Mouse (Mus musculus) MEL (cell line): ENCODE data around the gene Zmat3. TPM values are rescaled to one million over a fixed set of nuclear protein-coding genes. Genes with fewer than 3 reads are reported as not detected.

Source experiments
- DNase-seq: peaks from one replicate; pipeline ENCODE4 v3.0.0; 2011; ENCODE audit warnings: low read depth, low spot score
- H3K27ac ChIP-seq: 2 replicates; pipeline ENCODE4 v1.5.1; 2012; ENCODE audit warnings: low read depth, mild to moderate bottlenecking, control low read depth, low read length, moderate library complexity; ENCODE audit not compliant: control insufficient read depth
- H3K27me3 ChIP-seq, 2 experiments: fragments of 150-350 bp in 1 of 2; sonication (generic) in 1 of 2; 2 replicates each; pipeline ENCODE4 v1.6.1; 2012; ENCODE audit warnings: low read length in 2 of 2, mild to moderate bottlenecking in 2 of 2, improper control_type of control experiment in 1 of 2, moderate library complexity in 1 of 2; ENCODE audit not compliant: insufficient read depth in 2 of 2, control insufficient read depth in 1 of 2
- H3K36me3 ChIP-seq, 2 experiments: 2 replicates each; pipeline ENCODE4 v1.6.1; 2012 to 2014; ENCODE audit warnings: low read length in 2 of 2, improper control_type of control experiment in 1 of 2, inconsistent platforms in 1 of 2, mild to moderate bottlenecking in 1 of 2; ENCODE audit not compliant: insufficient read depth in 2 of 2, control insufficient read depth in 1 of 2
- H3K4me1 ChIP-seq, 2 experiments: fragments of 150-350 bp in 1 of 2; sonication (generic) in 1 of 2; 2 replicates each; pipeline ENCODE4 v1.6.1; 2012; ENCODE audit warnings: low read length in 2 of 2, improper control_type of control experiment in 1 of 2, mild to moderate bottlenecking in 1 of 2; ENCODE audit not compliant: insufficient read depth in 2 of 2, control insufficient read depth in 1 of 2
- H3K4me3 ChIP-seq, 2 experiments: fragments of 150-350 bp in 1 of 2; sonication (generic) in 1 of 2; 2 replicates each; pipeline ENCODE4 v1.5.1; 2012; ENCODE audit warnings: low read depth in 2 of 2, low read length in 2 of 2, mild to moderate bottlenecking in 2 of 2, moderate library complexity in 2 of 2, control low read depth in 1 of 2, improper control_type of control experiment in 1 of 2; ENCODE audit not compliant: control insufficient read depth in 1 of 2, insufficient read depth in 1 of 2
- H3K79me2 ChIP-seq: 2 replicates; pipeline ENCODE4 v1.6.1; 2012; ENCODE audit warnings: mild to moderate bottlenecking, low read length, moderate library complexity; ENCODE audit not compliant: control insufficient read depth, poor library complexity, insufficient read depth
- H3K9ac ChIP-seq: 2 replicates; pipeline ENCODE4 v1.6.1; 2012; ENCODE audit warnings: low read depth, mild to moderate bottlenecking, control low read depth, low read length, moderate library complexity; ENCODE audit not compliant: control insufficient read depth, poor library complexity, severe bottlenecking
- H3K9me3 ChIP-seq: fragments of 150-350 bp; sonication (generic); replicated peaks from 2 replicates; pipeline ENCODE4 v1.6.1; 2012; ENCODE audit warnings: mild to moderate bottlenecking, low read length, improper control_type of control experiment, moderate library complexity; ENCODE audit not compliant: insufficient read depth
- CHD1 ChIP-seq: IDR thresholded peaks from 2 replicates; pipeline ENCODE4 v1.6.1; 2012; ENCODE audit warnings: low read depth, mild to moderate bottlenecking, inconsistent platforms, low read length, improper control_type of control experiment
- CHD2 ChIP-seq: IDR thresholded peaks from 2 replicates; pipeline ENCODE4 v1.6.1; 2011; ENCODE audit warnings: low read length, improper control_type of control experiment
- E2F4 ChIP-seq: IDR thresholded peaks from 2 replicates; pipeline ENCODE4 v1.6.1; 2011; ENCODE audit warnings: low read depth, low read length, improper control_type of control experiment, borderline replicate concordance
- EP300 ChIP-seq, 2 experiments: IDR thresholded peaks; 2 replicates each; pipeline ENCODE4 v1.6.1; 2011; ENCODE audit warnings: improper control_type of control experiment in 2 of 2, low read length in 2 of 2, low read depth in 1 of 2, mild to moderate bottlenecking in 1 of 2
- GATA1 ChIP-seq: IDR thresholded peaks from 2 replicates; pipeline ENCODE4 v1.6.1; 2011; ENCODE audit warnings: low read depth, low read length, improper control_type of control experiment
- HCFC1 ChIP-seq: IDR thresholded peaks from 2 replicates; pipeline ENCODE4 v1.6.1; 2012; ENCODE audit warnings: low read depth, mild to moderate bottlenecking, inconsistent platforms, low read length, improper control_type of control experiment, moderate library complexity
- JUND ChIP-seq: IDR thresholded peaks from 2 replicates; pipeline ENCODE4 v1.6.1; 2011; ENCODE audit warnings: low read depth, mild to moderate bottlenecking, improper control_type of control experiment, low read length
- MAFK ChIP-seq: IDR thresholded peaks from 2 replicates; pipeline ENCODE4 v1.6.1; 2011; ENCODE audit warnings: low read depth, mild to moderate bottlenecking, low read length, improper control_type of control experiment, borderline replicate concordance
- MAX ChIP-seq: IDR thresholded peaks from 2 replicates; pipeline ENCODE4 v1.6.1; 2011; ENCODE audit warnings: low read length, improper control_type of control experiment
- MAZ ChIP-seq: IDR thresholded peaks from 2 replicates; pipeline ENCODE4 v1.6.1; 2012; ENCODE audit warnings: low read depth, mild to moderate bottlenecking, inconsistent platforms, low read length, improper control_type of control experiment
- MEF2A ChIP-seq: IDR thresholded peaks from 2 replicates; pipeline ENCODE4 v1.6.1; 2014; ENCODE audit warnings: low read depth, mild to moderate bottlenecking, inconsistent platforms, low read length, improper control_type of control experiment; ENCODE audit not compliant: poor library complexity, insufficient replicate concordance, severe bottlenecking; ENCODE audit errors: extremely low read depth
- MXI1 ChIP-seq: IDR thresholded peaks from 2 replicates; pipeline ENCODE4 v1.6.1; 2011; ENCODE audit warnings: mild to moderate bottlenecking, low read depth, low read length, improper control_type of control experiment
- POLR2A ChIP-seq, 2 experiments: IDR thresholded peaks; 2 replicates each; pipeline ENCODE4 v1.6.1; 2011 to 2012; ENCODE audit warnings: low read length in 2 of 2, mild to moderate bottlenecking in 2 of 2, control low read depth in 1 of 2, improper control_type of control experiment in 1 of 2, low read depth in 1 of 2, moderate library complexity in 1 of 2; ENCODE audit not compliant: control insufficient read depth in 1 of 2, insufficient read depth in 1 of 2, poor library complexity in 1 of 2
- POLR2AphosphoS2 ChIP-seq: IDR thresholded peaks from 2 replicates; pipeline ENCODE4 v1.6.1; 2011; ENCODE audit warnings: low read length, improper control_type of control experiment
- RAD21 ChIP-seq: IDR thresholded peaks from 2 replicates; pipeline ENCODE4 v1.6.1; 2011; ENCODE audit warnings: mild to moderate bottlenecking, low read depth, low read length, improper control_type of control experiment
- SIN3A ChIP-seq: IDR thresholded peaks from 2 replicates; pipeline ENCODE4 v1.6.1; 2012; ENCODE audit warnings: low read length, improper control_type of control experiment, inconsistent platforms
- TBP ChIP-seq: IDR thresholded peaks from 2 replicates; pipeline ENCODE4 v1.8.0; 2011; ENCODE audit warnings: low read depth, low read length, improper control_type of control experiment
- UBTF ChIP-seq: IDR thresholded peaks from 2 replicates; pipeline ENCODE4 v1.6.1; 2012; ENCODE audit warnings: low read depth, mild to moderate bottlenecking, inconsistent platforms, low read length, improper control_type of control experiment, moderate library complexity, borderline replicate concordance; ENCODE audit not compliant: insufficient read depth
- USF1 ChIP-seq: IDR thresholded peaks from 2 replicates; pipeline ENCODE4 v1.6.1; 2014; ENCODE audit warnings: low read depth, mild to moderate bottlenecking, inconsistent platforms, low read length, improper control_type of control experiment, moderate library complexity
- USF2 ChIP-seq, 2 experiments: IDR thresholded peaks; 2 replicates each; pipeline ENCODE4 v1.6.1; 2011 to 2012; ENCODE audit warnings: improper control_type of control experiment in 2 of 2, low read length in 2 of 2, borderline replicate concordance in 1 of 2, inconsistent platforms in 1 of 2, low read depth in 1 of 2, mild to moderate bottlenecking in 1 of 2; ENCODE audit not compliant: insufficient read depth in 1 of 2
- ZKSCAN1 ChIP-seq: IDR thresholded peaks from 2 replicates; pipeline ENCODE4 v1.6.1; 2012; ENCODE audit warnings: low read depth, mild to moderate bottlenecking, inconsistent platforms, low read length, improper control_type of control experiment, moderate library complexity
- ZMIZ1 ChIP-seq: IDR thresholded peaks from 2 replicates; pipeline ENCODE4 v1.6.1; 2012; ENCODE audit warnings: low read depth, mild to moderate bottlenecking, inconsistent platforms, low read length, improper control_type of control experiment, moderate library complexity
- ZNF384 ChIP-seq: IDR thresholded peaks from 2 replicates; pipeline ENCODE4 v1.6.1; 2012; ENCODE audit warnings: low read depth, mild to moderate bottlenecking, inconsistent platforms, low read length, improper control_type of control experiment
- polyA plus RNA-seq, 2 experiments: library from polyadenylated mRNA; stranded (reverse) in 1 of 2; unstranded in 1 of 2; fragments of >175 nt in 1 of 2; fragments of >200 nt in 1 of 2; gene quantifications; 2 replicates each; pipeline versions ENCODE4 v1.2.1 to v1.2.4; 2012; ENCODE audit warnings: low replicate concordance in 2 of 2, low read depth in 1 of 2; ENCODE audit not compliant: insufficient read length in 2 of 2, insufficient read depth in 1 of 2, missing spikeins in 1 of 2
- total RNA-seq: library from RNA; depleted of rRNA; stranded (reverse); fragments of 300-350 nt; gene quantifications from 2 replicates; pipeline ENCODE4 v1.2.3, GENCODE M21; 2012

Zmat3 gene
- total and polyA plus RNA-seq, 3 experiments: 3.1 to 4.4 TPM; not detected in 1

- no peak; the same call in 1 of the 2 replicates for TF ChIP-seq CHD1
- no peak for TF ChIP-seq MAZ
- no peak for TF ChIP-seq POLR2AphosphoS2
- peak; percentile 58; the same call in 1 of the 2 replicates for TF ChIP-seq MXI1
- peak; percentile 70; the same call in 1 of the 2 replicates for TF ChIP-seq ZNF384
- no peak for TF ChIP-seq USF1
- TF ChIP-seq E2F4: no peak
- TF ChIP-seq RAD21: no peak
- no peak for TF ChIP-seq MEF2A
- TF ChIP-seq, all 39 proteins: peak for 8
Measured at GRCm38 (mm10) chr3:32395771-32396551, 30.1 kb upstream of the Zmat3 start (continued).

GRCm38 (mm10) chr3:32393986-32394385 is 28.2 kb upstream of the Zmat3 start:
- H3K4me3 ChIP-seq: no peak overlapping the region
- no peak for TF ChIP-seq MXI1
- no peak for TF ChIP-seq ZKSCAN1
- no peak for TF ChIP-seq HCFC1
- no peak for TF ChIP-seq EP300 (IDR thresholded peaks at IDR 0.05; ENCODE audit: low read depth in 1 of 2, low read length in 2 of 2)
- no peak for TF ChIP-seq USF2 (IDR thresholded peaks at IDR 0.05; ENCODE audit: borderline replicate concordance in 1 of 2, insufficient read depth in 1 of 2, low read depth in 1 of 2, low read length in 2 of 2)
- TF ChIP-seq, all 39 proteins: peak for 0
- H3K4me1 ChIP-seq: no peaks in the 10 kb centered on the region; a peak in 1 of 4 replicates
- H3K27ac ChIP-seq: no peak overlapping the region
- no peak overlapping the region for H3K9ac ChIP-seq
- H3K27me3 ChIP-seq: no peaks in the 10 kb centered on the region
- H3K79me2 ChIP-seq: peaks cover 13% of the 10 kb centered on the region
- 0 out of 4 replicates have a peak, but pooled peaks cover 0 to 2% of the 10 kb centered on the region in 2 experiments for H3K36me3 ChIP-seq
- H3K9me3 ChIP-seq: no peaks in the 10 kb centered on the region
- DNase-seq: no peak

- Histone ChIP-seq H3K4me3 (no peak overlapping the region), H3K9ac (no peak overlapping the region), H3K4me1 (no peaks in the 10 kb centered on the region; a peak in 1 of 4 replicates), H3K27ac (no peak overlapping the region), H3K36me3 (no peaks in the 10 kb centered on the region), H3K9me3 (no peaks in the 10 kb centered on the region), H3K79me2 (peaks cover 5% of the 10 kb centered on the region), H3K27me3 (no peaks in the 10 kb centered on the region)
- TF ChIP-seq UBTF (no peak), TBP (no peak), MAFK (no peak), GATA1 (no peak), ZMIZ1 (no peak), ZNF384 (no peak), CHD2 (no peak), JUND (no peak), MAX (no peak), E2F4 (no peak), RAD21 (no peak), SIN3A (no peak), POLR2A (IDR thresholded peaks at IDR 0.05; ENCODE audit: control insufficient read depth in 1 of 2, insufficient read depth in 1 of 2, low read depth in 1 of 2, low read length in 2 of 2, poor library complexity in 1 of 2) (no peak)
- DNase-seq: no peak
Measured at GRCm38 (mm10) chr3:32392841-32393240, 27.0 kb upstream of the Zmat3 start.
